Mouse (Mus musculus): Measurements from ENCODE around the gene H2-M10.6.
"Not testable (repeated sequence)": the region's sequence is repeated elsewhere in the genome, so short reads cannot be mapped to it uniquely, and the experiment has no call there.

Gene H2-M10.6

DNA sequence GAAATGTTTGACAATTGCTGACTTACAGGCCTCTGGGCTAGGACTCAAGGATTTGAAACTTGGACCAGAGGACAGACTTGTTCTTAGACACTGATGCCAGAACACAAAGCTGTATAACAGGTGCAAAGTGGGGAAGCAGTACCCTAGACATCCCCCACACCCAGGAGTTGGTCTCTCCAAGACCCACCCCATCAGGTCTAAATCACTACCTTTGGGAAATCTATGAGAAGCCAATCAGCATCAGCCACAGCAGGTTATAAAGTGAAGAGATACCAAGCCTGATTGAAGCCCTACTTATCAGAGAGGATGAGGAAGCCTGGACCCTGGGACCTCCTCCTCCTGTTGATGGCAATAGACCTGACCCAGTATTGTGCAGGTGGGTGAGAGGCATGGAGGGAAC is at the start of gene H2-M10.6:
TSS of gene H2-M10.6 (plus strand) at position 301 of the 400 bp plus-strand sequence.
- DNase-seq (ENCODE audit: low spot score in 2 of 2), result no peak

DNA sequence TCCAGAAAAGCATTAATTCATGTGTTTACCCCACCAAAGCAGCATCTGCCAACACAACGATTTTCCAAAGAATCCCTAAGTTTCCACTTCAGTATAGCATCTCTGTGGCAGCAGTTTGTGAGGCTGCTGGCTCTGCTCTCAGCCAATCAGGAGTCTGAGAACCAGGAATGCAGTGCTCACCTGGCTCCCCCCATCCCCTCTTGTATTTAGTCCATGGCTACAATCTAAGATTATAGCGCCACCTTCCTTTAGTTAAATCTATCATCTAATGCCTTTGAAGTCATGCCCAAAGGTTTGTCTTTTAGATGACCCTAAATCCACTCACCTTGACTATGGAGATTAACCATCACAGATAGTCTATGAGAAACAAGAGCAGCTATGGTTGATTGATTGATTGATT is 48.2 kb upstream of the H2-M10.6 start:
- no peak for DNase-seq (ENCODE audit: low spot score in 2 of 2)

DNA sequence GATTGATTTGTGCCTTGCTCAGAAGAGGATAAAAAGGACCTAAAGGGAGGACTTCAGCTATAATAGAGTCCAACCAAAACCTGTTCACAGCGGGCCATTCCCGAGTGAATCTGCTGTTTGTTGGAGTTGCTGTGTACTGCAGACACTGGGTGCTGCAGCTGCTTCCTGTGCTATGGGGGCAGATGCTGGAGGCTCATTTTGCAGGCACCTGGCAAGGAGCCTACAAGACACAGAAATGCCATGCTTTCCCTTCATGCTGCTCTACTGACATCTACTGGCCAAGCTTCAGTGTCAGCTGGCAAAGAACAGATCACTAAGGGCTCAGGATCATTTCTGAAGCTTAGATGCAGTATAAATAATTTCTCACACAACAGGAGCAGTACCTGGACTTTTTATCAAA is 47.7 kb upstream of the H2-M10.6 start:
- DNase-seq (ENCODE audit: low spot score in 2 of 2), result peak; percentile 20 to 52

DNA sequence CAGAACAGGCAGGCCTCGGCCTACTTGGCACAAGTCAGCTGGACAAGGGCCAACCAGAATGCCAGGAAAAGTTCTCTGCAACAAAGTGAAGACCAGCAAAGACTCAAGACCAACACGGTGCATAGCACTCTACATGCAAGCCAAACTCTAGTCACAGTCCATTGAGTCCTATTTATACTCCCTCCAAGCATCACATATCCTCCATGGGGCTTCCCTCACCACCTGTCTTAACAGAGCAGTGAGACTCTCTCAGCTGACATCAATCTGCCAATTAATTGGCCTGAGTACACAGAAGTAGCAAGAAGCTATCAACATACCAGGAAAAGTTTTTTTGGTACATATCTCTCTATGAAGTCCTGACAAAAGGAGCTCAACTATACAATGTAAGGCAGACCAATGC is 46.6 kb upstream of the H2-M10.6 start:
- DNase-seq (ENCODE audit: low spot score in 2 of 2), result not testable (repeated sequence)

DNA sequence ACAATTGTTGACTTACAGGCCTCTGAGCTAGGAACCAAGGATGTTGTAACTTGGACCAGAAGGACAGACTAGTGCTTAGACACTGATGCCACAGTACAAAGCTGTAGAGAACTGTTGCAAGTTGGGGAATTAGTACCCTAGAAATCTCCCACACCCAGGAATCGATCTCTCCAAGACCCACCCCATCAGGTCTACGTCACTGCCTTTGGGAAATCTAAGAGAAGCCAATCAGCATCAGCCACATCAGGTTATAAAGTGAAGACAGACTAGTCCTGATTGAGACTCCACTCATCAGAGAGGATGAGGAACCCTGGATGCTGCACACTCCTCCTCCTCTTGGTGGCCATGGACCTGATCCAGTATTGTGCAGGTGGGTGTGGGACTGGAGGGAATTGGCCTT is 39.4 kb upstream of the H2-M10.6 start, which contains the start of gene H2-M10.5:
TSS of gene H2-M10.5 (plus strand) at position 301 of the 400 bp plus-strand sequence.
- DNase-seq (ENCODE audit: low spot score in 2 of 2), result not testable (repeated sequence)

DNA sequence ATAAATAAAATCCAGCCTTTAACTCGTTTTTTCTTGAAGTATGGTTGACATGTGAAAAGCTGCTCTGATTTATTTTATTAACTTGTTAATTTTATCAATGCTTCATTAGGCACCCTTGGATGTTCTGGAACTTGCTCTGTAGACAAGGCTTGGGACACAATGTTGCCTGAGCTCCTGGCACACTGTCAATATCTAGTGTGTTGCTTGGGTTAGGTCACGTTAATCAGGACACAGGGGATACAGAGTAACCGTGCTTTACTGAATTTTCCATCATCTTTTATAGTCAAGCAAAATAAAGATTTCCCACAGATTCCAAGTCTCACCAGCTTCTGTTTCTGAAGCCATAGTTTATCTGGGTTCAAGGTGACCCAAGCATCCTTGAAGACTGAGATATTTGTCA is 30.4 kb upstream of the H2-M10.6 start:
- no peak for DNase-seq (ENCODE audit: low spot score in 2 of 2)

DNA sequence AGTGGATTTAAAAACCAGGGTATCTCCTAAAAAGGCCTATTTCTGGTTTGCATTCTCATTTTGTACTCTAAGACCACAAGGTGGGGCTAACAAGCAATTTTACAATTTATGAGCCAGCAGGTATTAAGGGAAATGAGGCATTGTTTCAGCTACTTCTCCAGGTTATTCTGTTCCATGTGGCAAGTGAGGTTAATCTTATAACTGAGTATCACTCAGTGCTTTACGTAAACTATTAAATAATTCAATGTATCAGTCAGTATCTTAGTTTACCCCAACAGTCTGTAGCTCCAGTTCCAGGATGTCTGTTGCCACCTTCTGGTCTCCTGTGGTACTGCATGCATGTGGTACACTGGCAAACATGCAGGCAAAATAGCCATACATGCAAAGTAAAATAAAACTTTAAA is 25.5 kb upstream of the H2-M10.6 start:
- DNase-seq (ENCODE audit: low spot score in 2 of 2), result peak; percentile 9 to 45

DNA sequence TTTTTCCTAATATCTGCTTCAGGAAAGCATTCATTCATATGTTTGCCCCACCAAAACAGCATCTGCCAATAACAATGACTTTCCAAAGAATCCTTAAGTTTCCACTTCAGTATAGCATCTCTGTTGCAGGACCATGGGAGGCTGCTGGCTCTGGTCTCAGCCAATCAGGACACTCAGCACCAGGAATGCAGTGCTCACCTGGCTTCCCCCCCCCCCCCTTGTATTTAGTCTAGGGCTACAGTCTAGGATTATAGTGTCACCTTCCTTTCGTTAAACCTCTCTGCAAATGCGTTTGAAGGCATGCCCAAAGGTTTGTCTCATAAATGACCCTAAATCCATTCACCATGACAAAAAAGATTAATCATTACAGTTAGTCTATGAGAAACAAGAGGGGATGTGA is 23.6 kb upstream of the H2-M10.6 start:
- DNase-seq (ENCODE audit: low spot score in 2 of 2), result no peak

DNA sequence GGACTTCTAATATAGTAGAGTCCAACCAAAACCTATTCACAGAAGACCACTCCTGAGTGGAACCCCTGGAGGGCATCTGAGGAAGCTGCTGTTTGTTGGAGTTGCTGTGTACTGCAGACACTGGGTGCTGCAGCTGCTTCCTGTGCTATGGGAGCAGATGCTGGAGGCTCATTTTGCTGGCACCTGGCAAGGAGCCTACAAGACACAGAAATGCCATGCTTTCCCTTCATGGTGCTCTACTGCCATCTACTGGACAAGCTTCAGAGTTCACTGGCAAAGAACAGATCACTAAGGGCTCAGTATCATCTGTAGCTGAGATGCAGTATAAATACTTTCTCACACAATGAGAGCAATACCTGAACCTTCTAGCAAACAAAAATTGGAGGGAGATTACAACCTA is 23.2 kb upstream of the H2-M10.6 start:
- DNase-seq (ENCODE audit: low spot score in 2 of 2), result peak; percentile 77 to 90

DNA sequence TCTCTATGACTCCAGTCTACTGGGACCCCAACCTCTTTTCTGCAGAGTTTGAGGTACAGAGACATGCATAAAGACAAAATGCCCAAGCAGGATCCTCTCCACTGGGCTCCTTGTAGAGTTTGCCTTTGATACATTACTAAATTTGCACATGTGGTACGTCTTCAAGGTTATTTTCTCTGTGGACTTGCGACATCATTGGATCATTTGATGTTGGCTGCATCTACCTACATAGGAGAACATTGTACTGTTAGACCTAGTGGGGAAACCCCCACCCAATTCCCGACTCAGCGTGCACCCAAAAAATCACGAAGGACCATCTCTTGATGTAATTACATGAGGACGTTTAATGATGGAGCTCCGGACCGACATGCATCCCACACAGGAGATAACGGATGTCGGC is 12.5 kb upstream of the H2-M10.6 start:
- no peak for DNase-seq (ENCODE audit: low spot score in 2 of 2)

DNA sequence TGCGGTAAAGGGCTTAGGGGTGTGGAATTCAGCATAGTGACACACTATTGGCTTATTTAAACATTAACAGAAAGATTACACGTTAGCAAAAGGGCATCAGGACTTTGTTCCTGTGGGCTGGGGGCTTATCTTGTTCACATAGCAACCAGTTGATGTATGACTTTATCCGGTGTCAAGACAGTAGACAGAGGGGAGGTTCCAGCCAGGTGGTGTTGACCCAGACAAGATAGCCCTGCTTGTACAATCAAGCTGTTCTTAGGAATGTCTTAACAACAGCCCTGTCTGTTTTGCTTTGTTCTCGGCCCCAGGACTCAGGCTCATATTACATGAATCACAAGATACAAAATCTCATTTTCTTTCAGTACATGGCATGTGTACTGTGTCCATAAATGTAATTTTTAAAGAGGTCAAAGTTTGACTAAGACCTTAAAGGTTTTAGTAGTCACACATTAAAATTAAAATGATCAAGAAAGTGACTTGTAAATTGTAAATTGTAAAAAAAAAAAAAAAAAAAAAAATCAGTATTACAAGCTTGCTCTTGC is 12.0 kb upstream of the H2-M10.6 start:
- DNase-seq (ENCODE audit: low spot score in 2 of 2), result not testable (repeated sequence)

DNA sequence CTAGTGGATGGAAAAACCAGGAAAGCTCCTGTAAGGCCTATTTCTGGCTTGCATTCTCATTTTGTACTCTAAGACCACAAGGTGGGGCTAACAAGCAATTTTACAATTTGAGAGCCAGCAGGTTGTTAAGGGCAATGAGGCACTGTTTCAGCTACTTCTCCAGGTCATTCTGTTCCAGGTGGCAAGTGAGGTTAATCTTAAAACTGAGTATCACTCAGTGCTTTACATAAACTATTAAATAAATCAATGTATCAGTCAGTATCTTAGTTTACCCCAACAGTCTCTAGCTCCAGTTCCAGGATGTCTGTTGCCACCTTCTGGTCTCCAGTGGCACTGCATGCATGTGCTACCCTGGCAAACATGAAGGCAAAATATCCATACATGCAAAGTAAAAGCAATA is 12.0 kb downstream of the H2-M10.6 start:
- peak; percentile 22 to 52 for DNase-seq (ENCODE audit: low spot score in 2 of 2)

DNA sequence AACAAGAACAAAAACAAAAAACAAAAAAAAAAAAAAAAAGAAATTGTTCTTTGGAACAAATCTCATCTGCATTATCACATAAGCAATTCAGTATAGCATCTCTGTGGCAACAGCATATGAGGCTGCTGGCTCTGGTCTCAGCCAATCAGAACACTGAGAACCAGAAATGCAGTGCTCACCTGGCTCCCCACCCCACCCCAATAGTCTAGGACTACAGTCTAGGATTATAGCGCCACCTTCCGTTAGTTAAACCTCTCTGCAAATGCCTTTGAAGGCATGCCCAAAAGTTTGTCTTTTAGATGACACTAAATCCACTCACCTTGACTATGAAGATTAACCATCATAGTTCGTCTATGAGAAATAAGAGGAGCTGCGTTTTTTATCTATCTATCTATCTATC is 13.6 kb downstream of the H2-M10.6 start:
- no peak for DNase-seq (ENCODE audit: low spot score in 2 of 2)

DNA sequence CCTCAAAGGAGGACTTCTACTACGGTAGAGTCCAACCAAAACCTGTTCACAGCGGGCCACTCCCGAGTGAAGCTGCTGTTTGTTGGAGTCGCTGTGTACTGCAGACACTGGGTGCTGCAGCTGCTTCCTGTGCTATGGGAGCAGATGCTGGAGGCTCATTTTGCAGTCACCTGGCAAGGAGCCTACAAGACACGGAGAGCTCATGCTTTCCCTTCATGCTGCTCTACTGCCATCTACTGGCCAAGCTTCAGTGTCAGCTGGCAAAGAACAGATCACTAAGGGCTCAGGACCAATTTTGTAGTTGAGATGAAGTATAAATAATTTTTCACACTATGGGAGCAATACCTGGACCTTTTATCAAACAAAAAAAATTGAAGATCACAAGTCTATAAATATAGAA is 14.0 kb downstream of the H2-M10.6 start:
- DNase-seq (ENCODE audit: low spot score in 2 of 2), result peak; percentile 78 to 91

DNA sequence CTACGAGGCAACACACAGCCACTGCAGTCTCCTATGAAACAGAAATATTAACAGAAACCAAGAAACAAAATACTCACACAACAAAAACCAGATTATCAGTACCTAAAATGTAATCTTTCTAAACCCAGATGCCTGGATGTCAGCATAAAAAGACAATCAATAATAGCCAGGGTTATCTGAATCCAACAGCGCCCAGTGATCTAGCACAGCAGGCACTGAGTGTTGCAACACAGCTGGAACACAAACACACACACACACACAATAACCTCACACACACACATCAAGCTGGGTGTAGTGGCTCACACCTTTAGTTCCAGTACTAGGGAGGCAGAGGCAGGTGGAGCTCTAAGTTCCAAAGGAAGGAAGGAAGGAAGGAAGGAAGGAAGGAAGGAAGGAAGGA is 16.5 kb downstream of the H2-M10.6 start:
- no peak for DNase-seq (ENCODE audit: low spot score in 2 of 2)

DNA sequence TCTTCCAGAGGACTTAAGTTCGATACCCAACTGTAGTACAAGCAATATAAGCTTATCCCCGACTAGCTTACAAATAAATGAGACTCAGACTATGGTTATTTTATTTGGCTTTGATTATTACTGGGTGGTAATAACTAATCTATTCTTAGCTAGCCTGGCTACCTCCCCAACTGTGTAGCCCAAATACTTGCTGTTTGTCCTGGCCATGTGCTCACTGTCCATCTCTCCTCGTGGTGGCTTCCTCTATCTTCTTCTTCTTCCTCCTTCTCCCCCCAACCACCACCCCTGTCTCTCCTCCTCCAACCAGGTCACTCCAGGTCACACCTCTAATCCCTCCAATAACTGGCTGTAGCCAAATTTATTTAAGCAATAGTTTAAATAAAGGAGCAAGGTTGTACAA is 18.5 kb downstream of the H2-M10.6 start:
- no peak for DNase-seq (ENCODE audit: low spot score in 2 of 2)

DNA sequence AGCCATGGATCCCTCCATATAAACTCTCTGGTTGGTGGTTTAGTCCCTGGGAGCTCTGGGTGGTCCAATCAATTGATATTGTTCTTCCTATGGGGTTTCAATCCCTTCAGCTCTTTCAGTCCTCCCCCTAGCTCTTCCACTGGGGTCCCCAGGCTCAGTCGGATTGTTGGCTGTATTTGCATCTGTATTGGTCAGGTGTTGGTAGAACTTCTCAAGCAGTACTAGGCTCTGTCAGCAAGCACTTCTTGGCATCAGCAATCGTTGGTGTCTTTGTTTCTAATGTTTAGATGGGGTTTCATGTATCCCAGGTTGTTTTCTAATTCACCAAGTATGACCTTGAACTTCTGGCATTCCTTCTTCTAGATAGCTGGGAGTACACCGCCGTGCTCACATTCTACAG is 20.7 kb downstream of the H2-M10.6 start:
- DNase-seq (ENCODE audit: low spot score in 2 of 2), result no peak

DNA sequence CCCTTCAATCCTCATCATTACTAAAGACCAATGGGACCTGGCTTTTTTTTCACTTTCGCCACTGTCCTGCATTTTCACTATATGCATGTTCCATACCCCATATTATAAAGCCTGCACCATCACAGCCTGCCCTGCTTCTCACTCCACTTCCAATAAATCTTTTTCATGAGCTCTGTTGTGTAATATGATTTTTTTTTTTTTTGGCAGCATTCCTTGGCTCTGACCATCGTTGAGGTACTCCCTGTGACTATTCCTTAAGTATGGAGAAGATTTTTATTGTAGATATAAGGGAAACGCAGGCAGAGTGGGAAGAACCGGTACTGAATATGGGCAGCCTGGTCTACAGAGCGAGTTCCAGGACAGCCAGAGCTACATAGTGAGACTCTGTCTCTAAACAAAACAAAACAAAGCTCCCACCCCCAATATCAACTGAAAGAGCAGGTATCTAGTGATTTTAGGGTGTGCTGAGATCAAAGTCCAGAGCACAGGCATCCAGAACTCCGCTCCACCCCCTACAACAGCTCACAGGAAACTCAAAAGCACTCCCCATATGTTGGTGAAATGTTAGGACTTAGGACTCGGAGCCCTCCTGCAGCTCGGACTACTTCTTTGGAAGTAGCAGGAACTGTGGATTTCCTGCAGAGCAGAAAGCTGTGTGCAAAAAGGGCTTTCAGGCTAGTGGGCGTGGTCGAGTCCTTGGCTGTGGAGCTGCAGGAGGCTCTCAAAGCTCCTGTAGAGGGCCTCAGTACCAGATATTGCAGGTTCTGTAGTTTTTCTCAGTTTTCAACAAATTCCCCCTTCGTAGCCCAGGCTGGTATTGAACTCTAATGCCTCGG is 23.8 kb downstream of the H2-M10.6 start:
- DNase-seq (ENCODE audit: low spot score in 2 of 2), result peak; percentile 40 to 60

DNA sequence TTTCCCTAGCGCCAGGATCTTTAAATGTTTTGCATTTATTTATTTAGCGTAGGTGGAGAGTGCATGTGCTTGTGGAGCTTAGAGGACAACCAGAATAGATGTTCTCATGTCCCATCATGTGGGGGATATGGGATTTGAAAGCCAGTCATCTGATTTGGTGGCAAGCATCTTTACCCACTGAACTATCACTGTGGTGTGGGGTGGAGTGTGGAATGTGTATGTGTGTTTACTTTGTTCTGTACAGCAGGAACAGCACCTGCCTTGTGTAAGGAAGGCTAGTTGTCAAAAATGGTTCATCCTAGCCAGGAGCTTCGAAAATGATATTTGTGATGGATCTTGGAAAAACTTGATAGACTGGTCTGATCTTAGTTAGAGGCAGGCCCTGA is 24.4 kb downstream of the H2-M10.6 start:
- DNase-seq (ENCODE audit: low spot score in 2 of 2), result peak in 1 of 2 experiments; percentile 15

DNA sequence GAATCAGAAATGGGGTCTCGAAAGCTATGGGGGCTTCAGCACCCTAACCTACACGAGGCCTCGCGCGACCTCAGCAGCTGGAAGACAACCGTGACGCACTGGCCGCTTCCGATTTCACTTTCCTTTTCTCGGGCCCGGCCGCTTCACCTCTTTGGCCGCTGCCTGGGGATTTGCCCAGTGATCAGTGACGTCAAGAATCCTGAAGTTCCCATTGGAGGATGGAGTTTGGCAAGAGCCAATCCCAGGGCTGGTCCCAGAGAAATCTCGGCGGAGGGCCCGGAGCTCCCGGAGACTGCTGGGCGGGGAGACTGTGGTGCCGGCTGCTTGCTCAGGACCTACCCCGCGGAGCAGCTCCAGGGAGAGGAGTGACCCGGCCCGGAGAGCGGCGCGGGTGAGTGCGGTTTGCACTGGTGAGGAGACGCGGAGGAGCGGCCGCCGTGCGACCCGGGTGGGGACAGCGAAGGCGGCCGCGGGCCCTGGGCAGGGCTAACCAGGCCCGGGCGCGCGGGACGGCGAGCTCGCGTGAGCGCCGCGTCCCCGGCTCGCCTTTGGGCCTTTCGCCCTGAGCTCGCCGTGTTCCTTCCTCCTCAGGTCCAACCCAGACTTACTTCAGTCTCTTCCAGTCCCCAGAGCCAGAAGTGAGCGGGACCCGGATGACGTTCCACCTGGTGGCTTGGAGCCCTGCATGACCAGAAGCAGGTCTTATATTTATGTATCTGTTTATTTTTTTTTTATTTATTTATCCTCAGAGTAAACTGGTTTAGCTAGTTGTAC is 25.1 kb downstream of the H2-M10.6 start, which contains the start of gene Trim26:
TSS of gene Trim26 (plus strand) at position 261 of the 774 bp plus-strand sequence.
- DNase-seq (ENCODE audit: low spot score in 2 of 2), result peak; percentile 96 to 98

DNA sequence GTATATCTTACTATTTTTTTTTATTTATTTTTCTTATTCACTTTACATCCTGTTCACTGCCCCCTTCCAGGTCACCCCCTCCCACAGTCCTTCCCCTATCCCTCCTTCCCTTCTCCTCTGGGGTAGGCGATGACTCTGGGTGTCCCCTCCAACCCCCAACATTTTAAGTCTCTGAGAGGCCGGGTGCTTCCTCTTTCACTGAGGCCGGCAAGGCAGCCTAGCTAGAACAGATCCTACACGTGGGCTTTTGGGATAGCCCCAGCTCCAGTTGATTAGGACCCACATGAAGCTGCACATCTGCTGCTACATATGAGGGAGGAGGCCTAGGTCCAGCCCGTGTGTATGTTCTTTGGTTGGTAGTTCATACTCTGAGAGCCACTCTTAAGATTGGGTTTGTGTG is 27.0 kb downstream of the H2-M10.6 start:
- DNase-seq (ENCODE audit: low spot score in 2 of 2), result no peak

DNA sequence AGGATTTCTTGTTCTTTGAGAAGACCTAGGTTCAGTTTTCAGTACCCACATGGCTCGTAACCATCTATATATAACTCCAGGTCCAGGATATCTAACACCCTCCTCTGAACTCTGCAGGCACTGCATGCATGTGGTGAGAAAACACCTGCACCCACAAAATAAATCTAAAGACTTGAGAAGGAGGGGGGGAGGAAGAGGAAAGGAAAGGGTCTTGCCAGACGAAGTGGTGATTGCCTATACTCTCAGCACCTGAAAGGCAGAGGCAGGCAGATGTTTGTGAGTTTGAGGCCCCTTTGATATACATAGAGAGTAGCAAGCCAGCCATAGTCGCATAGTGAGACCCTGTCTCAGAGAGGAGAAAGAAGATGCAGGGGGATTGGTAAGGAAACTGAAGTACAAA is 28.0 kb downstream of the H2-M10.6 start:
- DNase-seq (ENCODE audit: low spot score in 2 of 2), result no peak
